Mouse (Mus musculus) embryonic fibroblast, embryonic 13.5 days (primary cell): ENCODE measurements around the gene Fam89b. TPM values are rescaled to one million over a fixed set of nuclear protein-coding genes. Genes with fewer than 3 reads are reported as not detected.

Experiments
- H3K27ac ChIP-seq: 2 replicates; pipeline ENCODE4 v1.5.1; 2012; ENCODE audit warnings: low read length, control low read depth, inconsistent platforms; ENCODE audit not compliant: insufficient read depth
- H3K4me1 ChIP-seq: 2 replicates; pipeline ENCODE4 v1.6.1; 2011; ENCODE audit warnings: low read length; ENCODE audit not compliant: control insufficient read depth, insufficient read depth
- H3K4me3 ChIP-seq: 2 replicates; pipeline ENCODE4 v1.5.1; 2011; ENCODE audit warnings: mild to moderate bottlenecking, control low read depth, low read length; ENCODE audit not compliant: insufficient read depth
- CTCF ChIP-seq: IDR thresholded peaks from 2 replicates; pipeline ENCODE4 v1.5.1; 2011; ENCODE audit warnings: mild to moderate bottlenecking, control low read depth, low read length, moderate library complexity, borderline replicate concordance; ENCODE audit not compliant: insufficient read depth
- POLR2A ChIP-seq: IDR thresholded peaks from 2 replicates; pipeline ENCODE4 v1.6.1; 2011; ENCODE audit warnings: low read depth, mild to moderate bottlenecking, control low read depth, low read length, moderate library complexity
- polyA plus RNA-seq: library from polyadenylated mRNA; stranded (reverse); fragments of >200 nt; gene quantifications from 2 replicates; pipeline ENCODE4 v1.2.4, GENCODE M21; 2011; ENCODE audit warnings: low read depth; ENCODE audit not compliant: missing spikeins, insufficient read length

The Fam89b gene
- polyA plus RNA-seq, 1 experiment = 54.8 TPM

GRCm38 (mm10) chr19:5751742-5752141, 22.3 kb upstream of the Fam89b start:
- H3K4me3 ChIP-seq = no peak overlapping the region
- H3K27ac ChIP-seq = no peak overlapping the region
- peaks cover 16% of the 10 kb centered on the region for H3K4me1 ChIP-seq
- no peak for TF ChIP-seq CTCF
- TF ChIP-seq POLR2A = no peak

GRCm38 (mm10) chr19:5750951-5751350, 21.5 kb upstream of the Fam89b start:
- Histone ChIP-seq H3K27ac (no peak overlapping the region), H3K4me1 (peaks cover 19% of the 10 kb centered on the region), H3K4me3 (no peak overlapping the region)
- no peak for TF ChIP-seq CTCF

GRCm38 (mm10) chr19:5749476-5749875, 20.0 kb upstream of the Fam89b start:
- Histone ChIP-seq H3K4me1 (peaks cover 23% of the 10 kb centered on the region), H3K4me3 (no peak overlapping the region), H3K27ac (0 out of 2 replicates have a peak overlapping the region, but pooled peaks have one; percentile 21)
- TF ChIP-seq CTCF (no peak), POLR2A (no peak)

GRCm38 (mm10) chr19:5746907-5747363, 17.5 kb upstream of the Fam89b start:
- peaks cover 32% of the 10 kb centered on the region for H3K4me1 ChIP-seq

GRCm38 (mm10) chr19:5745756-5746710, 16.6 kb upstream of the Fam89b start:
- H3K27ac ChIP-seq = no peak overlapping the region
- H3K4me1 ChIP-seq = peaks cover 32% of the 10 kb centered on the region
- H3K4me3 ChIP-seq = no peak overlapping the region
- TF ChIP-seq CTCF = no peak
- no peak for TF ChIP-seq POLR2A

More at GRCm38 (mm10) chr19:5746907-5747363, 17.5 kb upstream of the Fam89b start:
- TF ChIP-seq POLR2A (no peak), CTCF (no peak)
- H3K4me3 ChIP-seq = no peak overlapping the region
- no peak overlapping the region for H3K27ac ChIP-seq

GRCm38 (mm10) chr19:5743576-5743975, 14.1 kb upstream of the Fam89b start:
- Histone ChIP-seq H3K4me1 (peaks cover 16% of the 10 kb centered on the region), H3K27ac (0 out of 2 replicates have a peak overlapping the region, but pooled peaks have one; percentile 8), H3K4me3 (peak overlapping the region; percentile 78)
- TF ChIP-seq POLR2A = 0 out of 2 replicates have a peak, but pooled peaks have one; percentile 36
- no peak for TF ChIP-seq CTCF

GRCm38 (mm10) chr19:5742241-5742641, 12.8 kb upstream of the Fam89b start:
- peak overlapping the region; percentile 84 for H3K27ac ChIP-seq
- TF ChIP-seq CTCF = no peak
- no peak; the same call in 1 of the 2 replicates for TF ChIP-seq POLR2A
- H3K4me1 ChIP-seq = peaks cover 16% of the 10 kb centered on the region
- H3K4me3 ChIP-seq = peak overlapping the region; percentile 78

- Histone ChIP-seq H3K27ac (peak overlapping the region; percentile 84), H3K4me1 (peaks cover 16% of the 10 kb centered on the region), H3K4me3 (peak overlapping the region; percentile 78)
- peak; percentile 90 for TF ChIP-seq POLR2A
- TF ChIP-seq CTCF = no peak
Measured at GRCm38 (mm10) chr19:5741641-5742240, 12.3 kb upstream of the Fam89b start.

GRCm38 (mm10) chr19:5740320-5741317, 11.2 kb upstream of the Fam89b start, which contains the start of gene Ltbp3:
Ltbp3 (plus strand) TSS chr19:5740904.
- H3K27ac ChIP-seq = peak within 1 kb of the TSS; percentile 84
- H3K4me3 ChIP-seq = peak within 1 kb of the TSS; percentile 78
- peaks cover 13% of the 10 kb centered on the region for H3K4me1 ChIP-seq
- TF ChIP-seq CTCF (no peak), POLR2A (no peak)
